Mouse (Mus musculus): Measurements from ENCODE around the gene Serf2.
"Not testable (repeated sequence)": the region's sequence is repeated elsewhere in the genome, so short reads cannot be mapped to it uniquely, and the experiment has no call there.

Serf2 gene

DNA sequence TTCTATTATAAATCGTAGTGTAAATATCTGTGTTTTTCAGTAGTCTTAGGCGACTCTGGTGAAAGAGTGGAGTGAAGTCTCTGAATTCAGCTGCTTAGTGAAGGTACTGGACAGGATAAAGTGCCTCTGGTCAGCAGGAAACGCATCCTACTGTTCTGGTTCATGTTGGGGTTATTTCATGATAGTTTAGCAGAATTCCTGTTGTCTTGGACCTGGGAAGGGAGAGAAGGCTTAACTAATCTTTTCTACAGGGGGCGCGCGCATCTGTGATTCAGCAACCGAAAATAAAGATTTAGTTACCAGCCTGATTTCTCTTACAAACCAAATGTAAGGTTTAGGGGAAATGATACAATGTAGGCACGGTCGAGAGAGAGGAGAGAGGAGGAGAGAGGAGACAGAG is 859 bp upstream of the Serf2 start:
- peak; percentile 66 for DNase-seq

DNA sequence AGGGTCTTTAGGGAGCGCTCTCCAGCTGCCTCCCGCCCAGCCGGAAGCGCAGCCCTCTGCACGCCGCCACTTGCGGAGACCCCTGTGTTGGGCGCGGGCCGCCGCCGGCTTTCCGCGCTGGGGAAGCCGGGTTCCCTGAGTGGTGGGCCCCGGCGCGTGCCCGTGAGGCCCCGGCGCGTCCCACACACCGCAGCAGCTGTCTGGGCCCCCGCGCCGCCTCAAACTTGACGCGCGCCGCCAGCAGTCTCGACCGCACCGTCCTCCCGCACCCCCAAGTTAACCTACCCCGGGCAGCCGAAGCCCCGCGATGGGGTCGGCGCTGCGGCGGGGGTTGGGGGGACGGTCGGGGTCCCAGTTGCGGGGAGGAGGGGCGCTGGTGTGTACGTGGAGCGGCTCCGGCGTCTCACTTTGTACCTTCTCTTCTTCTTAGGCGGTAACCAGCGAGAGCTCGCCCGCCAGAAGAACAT is 583 bp downstream of the Serf2 start:
- DNase-seq, result no peak

DNA sequence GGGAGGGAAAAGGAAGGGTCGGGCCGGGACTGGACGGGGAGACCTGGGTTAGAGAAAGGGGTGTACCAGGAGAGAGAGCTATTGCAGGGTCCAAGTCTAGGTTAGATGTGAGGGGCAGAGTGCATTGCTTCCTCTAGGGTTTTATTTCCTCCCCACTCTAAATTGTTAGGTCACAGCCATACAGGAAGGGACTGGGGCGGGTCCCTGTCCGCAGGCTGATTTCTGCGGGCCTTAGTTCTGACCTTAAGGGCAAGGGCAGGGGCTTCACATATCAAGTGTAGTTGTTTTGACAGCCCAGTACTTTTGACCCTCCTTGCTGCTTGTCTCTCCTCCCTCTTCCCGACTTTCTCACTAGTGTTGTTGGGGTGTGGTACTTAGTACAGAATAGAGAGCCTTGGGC is 1.1 kb downstream of the Serf2 start:
- DNase-seq, result no peak

DNA sequence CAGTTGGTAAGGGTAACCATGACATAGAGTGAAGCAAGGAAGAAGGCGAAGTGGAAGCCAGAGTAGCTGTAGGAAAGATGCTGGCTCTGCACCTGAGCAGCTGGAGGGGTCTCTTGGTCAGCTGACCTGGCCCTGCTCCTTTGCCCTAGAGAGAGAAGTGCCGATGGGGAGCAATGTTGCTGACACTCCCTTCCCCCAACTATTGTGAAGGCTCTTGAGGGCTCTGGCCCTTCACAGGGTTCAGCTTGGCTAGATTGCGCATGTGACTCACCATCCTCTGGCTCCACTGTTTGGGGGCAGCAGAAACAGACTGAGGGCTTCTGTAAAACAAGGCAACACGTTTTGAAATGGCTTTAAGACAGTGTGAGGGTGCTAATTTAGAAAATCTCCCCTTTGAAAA is 3.4 kb downstream of the Serf2 start:
- no peak for DNase-seq

DNA sequence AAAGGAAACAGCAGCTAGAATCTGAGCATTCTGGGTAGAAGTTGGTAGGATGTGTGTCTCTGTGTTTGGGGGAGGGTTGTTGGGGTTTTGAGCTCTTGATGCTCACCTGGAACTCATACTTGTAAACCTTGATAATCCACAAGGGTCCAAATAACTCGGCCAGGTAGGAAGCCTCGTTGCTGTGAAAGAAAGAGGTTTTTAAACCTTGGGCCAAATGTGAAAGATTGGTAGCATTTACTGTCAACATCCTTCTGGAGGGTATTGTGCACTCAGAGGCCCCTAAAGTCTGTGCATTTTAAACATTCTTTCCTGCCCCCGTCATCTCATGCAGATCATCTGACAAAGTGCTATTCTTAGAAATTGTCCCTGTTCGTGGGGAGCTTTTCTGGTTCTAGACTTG is 4.0 kb downstream of the Serf2 start, which contains the start of gene Hypk:
TSS of gene Hypk (plus strand) at position 301 of the 400 bp plus-strand sequence.
- DNase-seq, result no peak

DNA sequence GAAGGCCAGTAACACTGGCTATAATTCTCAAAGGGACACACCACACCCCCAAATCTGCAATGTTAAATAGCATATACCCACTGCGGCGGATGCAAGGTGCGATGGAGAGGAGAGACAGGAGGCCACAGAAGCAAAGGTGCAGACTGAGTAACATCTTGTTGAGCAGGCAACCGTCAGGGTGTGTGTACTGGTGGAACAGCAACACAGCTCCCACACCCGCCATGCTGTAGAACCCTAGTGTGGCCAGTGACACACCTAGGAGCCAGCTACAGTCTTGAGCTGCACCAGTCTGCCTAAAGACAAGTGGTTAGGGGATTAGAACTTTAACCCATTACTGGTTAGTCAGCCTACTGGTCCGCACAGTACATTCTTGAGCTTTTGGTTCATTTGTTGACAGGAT is 4.9 kb downstream of the Serf2 start:
- DNase-seq, result no peak

DNA sequence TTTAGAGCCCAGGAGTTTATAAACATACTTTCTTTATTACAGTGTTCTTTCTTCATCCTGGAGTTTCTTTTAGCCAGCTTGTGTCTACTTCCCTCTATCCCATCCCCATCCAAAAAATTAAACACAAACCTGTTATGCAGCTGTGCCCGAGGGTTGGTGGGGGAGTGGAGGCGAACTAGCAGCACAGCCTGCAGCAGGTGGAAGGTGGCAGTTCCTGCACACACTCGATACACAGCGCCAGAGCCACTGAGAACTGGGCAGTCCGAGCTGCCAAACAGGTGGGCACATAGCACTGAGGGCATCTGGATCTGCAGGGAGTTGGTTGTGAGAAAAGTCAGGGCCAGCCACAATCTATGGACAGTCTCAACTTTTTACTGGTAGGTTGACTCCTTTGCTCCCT is 6.5 kb downstream of the Serf2 start:
- DNase-seq, result no peak

DNA sequence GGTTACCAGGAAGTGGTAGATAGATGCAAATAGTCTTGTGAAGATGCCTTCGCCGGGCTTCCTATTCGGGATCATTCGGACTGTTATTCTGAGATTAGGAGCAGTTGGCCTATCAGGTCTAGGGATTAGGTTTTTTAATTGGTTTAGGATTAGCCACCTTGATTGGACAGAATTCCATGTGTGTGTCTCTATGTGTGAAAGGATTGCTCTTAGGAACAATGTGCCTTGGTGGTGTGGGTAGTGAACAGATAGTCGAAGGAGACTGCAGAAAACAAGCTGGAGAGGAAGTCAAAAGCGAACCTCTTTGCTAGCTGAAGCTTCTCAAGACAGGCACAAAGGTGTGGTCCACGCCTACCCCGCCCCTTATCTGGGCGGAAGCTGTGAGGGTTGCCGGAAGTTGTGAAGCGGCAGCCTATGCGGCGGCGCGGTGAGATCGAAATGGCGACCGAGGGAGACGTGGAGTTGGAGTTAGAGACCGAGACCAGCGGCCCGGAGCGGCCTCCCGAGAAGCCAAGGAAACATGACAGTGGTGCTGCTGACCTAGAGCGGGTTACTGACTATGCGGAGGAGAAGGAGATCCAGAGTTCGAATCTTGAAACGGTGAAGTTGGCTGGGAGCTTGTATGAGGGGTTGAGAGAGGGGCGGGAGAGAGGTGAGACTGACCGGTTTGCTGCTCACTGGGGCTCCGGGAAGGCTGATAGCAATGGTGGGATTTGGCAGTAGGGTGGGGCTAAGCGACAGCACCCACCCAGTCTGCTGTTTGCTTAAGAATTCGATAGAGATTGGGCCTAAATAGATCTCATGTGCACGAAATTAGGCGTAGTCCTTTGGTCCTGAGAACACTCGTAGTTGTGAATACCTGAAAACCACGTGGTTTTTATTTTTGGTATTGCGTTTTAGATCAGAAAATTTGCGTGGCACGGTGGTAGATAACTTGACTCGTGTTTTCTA is 8.0 kb downstream of the Serf2 start, which contains the start of gene Serinc4:
TSS of gene Serinc4 (minus strand) at position 90 of the 951 bp plus-strand sequence.
- peak; percentile 90 for DNase-seq

DNA sequence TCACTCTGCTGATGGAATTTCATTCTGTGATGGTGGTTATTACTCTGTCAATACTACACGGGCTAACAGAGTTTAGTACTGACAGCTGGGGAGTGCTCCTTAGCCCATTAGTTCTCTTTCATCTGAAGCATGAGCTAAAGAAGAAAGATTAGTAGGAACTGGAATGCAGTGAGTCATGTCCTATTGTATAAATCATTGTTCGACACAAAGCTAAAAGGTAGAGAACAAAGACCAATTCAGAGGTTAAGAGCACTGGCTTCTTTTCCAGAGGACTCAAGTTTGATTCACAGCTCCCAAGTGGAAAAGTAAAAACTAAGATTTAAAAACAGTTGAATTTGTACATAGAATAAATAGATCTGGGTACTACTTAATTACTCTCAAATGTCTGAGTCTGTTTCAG is 11.1 kb downstream of the Serf2 start:
- DNase-seq, result no peak

DNA sequence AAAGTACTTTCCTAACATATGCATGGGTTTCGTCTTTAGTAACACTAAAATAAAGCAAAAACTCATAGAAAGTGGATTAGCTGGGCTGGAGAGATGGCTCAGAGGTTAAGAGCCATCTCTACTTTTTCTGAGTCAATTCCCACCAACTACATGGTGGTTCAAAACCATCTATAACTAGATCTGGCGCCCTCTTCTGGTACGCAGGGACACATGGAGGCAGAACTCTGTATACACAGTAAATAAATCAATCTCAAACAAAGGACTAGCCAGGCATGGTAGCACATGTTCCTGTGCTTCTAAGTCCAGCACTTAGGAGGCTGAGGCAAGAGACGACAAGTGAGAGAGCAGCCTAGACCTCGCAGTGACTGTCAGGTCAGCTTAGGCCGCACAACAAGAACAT is 20.0 kb downstream of the Serf2 start:
- DNase-seq, result not testable (repeated sequence)

DNA sequence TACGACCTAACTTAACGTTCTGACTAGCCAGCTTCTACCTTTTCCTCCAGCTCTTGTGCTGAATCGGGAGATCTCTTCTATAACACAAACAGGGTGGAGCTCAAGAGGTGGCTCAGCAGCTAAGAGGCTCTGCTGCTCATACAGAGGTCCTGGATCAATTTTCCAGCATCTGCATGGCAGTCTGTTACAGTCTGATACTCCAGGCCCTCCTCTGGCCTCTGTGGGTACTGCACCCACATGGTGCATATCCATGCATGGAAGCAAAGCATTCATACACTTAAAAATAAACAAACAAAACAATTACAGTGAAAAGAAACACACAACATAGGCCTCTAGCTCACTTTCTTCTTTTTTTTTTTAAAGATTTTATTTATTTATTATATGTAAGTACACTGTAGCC is 23.8 kb downstream of the Serf2 start:
- not testable (repeated sequence) for DNase-seq

DNA sequence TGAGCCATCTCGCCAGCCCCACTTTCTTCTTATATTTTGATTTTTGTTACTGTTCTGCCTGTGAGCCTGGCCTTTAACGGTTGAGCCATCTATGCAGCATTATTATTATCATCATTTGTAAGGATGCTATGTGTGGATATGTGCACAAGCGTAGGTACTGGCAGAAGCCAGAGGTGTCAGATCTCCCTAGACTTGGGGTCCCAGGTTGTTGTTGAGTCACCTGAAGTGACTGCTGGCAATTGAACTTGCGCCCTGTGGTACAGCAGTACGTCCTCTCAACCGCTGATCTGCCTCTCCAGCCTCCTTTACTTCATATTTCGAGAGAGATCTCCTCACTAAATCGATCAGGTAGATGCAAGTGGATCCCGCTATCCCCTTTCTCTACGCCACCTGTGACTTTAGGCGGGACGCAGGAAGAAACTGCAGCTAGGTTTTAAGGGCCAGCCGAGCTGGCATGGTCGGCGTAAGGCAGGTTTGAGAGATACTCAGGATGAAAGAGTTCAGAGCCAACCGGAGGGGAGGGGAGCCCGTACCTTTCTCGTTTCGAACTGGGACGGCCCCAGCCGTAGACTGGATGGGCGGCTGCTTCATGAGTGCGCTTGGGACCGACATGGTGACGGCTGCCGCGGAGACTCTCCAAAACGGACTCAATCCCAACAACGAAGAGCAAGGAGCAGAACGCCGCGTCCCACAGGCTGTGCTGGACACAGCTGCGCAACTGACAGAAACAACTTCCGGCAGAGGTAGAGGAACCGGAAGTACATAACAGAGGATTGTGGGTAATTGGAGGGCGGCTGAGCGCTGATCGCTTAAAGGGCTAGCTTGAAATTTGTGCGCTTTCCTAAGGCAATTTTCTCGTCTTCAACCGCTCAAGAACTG is 24.5 kb downstream of the Serf2 start, which contains the start of gene Mfap1b:
TSS of gene Mfap1b (minus strand) at position 767 of the 879 bp plus-strand sequence.
- peak; percentile 78 for DNase-seq

DNA sequence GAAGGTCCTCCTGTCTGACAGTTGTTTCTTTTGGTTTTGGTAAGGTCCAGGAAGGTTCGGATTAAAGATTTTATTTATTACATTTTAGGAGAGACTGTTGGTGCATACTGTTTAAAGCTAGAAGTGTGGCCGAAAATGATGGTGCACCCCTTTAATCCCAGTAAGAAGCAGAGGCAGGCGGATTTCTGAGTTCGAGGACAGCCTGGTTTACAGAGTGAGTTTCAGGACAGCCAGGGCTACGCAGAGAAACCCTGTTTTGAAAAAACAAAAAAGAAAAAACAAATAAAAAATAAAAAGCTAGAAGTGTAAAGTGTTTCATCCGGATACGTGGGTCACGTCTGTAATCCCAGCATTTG is 25.2 kb downstream of the Serf2 start:
- DNase-seq, result no peak

DNA sequence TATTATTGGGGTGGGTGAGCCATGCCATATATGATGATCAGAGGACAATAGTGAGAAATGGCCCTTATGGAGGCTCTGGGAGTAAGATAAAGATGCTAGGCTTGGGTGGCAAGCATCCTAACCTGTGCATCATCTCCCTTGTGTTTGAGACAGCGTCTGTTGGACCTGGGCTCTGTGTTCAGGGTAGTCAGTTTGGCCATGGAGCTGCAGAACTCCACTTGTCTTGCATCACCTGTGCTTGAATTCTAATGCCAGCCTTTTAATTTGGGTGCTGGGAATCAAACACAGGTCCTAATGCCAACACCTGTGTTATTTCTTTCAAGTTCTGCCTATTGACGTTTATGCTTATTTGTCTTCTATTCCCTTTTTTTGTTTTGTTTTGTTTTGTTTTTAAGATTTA is 26.3 kb downstream of the Serf2 start:
- not testable (repeated sequence) for DNase-seq

DNA sequence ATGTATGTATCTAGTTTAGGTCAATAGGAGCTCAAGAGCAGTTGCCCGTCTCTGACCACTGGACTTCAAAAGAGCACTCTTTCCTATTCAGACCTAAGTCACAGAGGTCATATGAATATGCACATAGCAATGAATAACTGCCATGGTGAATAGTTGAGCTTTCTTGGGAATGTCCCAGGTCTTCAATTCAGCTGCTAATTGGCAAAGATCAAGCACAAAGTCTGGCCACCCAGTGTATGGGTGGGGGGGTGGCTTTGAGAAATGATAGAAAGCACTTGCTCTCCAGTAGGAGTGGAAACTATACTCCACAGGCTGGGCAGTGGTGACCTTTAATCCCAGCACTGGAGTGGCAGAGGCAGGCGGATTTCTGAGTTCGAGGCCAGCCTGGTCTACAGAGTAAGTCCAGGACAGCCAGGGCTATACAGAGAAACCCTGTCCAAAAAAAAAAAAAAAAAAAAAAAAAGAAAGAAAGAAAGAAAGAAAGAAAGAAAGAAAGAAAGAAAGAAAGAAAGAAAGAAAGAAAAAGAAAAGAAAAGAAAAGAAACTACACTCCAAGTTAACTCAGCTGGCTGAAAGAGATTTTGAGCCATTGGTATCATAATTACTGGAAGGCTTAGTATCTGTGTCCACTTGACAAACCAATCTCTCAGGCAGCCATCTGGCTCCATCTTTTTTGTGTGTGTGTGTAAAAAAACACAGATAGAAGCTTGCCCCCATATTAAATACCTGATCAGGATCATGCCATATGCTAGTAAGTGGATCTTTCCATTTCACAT is 28.7 kb downstream of the Serf2 start:
- no peak for DNase-seq

DNA sequence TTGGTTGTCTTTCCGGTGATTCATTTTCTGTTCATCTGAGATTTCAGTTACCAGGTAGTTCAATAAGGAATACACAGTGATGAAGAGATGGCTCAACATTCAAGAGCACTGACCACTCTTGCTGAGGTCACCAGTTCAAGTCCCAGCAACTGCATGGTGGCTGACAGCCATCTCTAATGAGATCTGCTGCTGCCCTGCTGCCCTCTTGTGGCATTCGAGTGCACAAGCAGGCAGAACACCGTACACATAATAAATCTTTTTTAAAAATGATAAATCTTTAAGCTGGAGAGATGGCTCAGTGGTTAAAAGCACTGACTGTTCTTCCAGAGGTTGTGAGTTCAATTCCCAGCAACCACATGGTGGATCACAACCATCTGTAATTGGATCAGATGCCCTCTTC is 31.5 kb downstream of the Serf2 start:
- peak; percentile 60 for DNase-seq

DNA sequence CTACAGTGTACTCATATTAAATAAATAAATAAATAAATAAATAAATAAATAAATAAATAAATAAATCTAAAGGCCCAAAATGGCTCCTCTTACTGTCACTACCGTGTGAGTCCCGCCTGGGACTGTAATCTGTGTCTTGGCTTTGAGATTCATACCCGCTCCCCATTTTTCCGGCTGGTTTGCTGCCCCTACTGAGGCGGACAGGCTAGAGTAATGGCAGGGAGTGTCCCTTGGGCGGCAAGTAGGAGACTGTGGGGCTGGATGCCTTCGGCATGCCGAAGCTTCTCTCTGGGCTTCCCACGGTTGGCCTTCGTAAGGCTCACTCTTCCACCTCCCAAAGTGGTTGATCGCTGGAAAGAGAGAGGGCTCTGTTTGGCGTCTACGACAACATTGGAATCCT is 31.9 kb downstream of the Serf2 start:
- DNase-seq, result not testable (repeated sequence)

DNA sequence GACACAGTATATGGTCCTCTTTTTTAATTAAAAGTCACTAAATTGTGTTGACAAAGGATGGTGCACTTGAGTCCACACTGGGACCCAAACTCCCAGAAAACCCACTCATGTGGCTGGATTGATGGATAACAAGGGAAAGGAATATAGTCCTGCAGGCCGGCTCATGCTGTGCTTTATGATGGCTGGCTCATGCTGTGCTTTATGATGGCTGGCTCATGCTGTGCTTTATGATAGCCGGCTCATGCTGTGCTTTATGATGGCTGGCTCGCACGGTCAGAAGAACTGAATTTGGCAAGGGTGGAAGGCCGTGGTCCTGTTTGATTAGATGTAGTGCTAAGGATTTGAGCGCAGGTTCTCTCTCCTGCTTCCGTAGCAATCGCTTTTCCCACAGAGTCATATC is 34.6 kb downstream of the Serf2 start:
- no peak for DNase-seq

DNA sequence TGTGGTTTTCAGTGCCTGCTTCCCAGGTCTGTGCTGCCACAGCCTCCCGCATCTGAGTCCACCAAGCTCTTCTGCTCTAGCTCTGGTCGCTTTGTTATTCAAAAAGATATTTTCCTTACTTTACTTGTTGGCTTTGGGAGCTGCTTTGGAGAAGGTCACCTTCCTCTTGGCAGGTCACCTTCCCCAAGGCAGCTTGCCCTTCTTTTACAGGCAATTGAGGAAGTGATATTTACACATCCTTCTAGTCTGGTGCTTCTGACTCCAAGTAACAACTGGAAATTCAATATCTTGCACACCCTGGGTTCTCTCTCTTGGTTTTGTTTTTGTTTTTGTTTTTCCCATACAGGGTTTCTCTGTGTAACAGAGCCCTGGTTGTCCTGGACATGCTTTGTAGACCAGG is 35.4 kb downstream of the Serf2 start:
- DNase-seq, result not testable (repeated sequence)

DNA sequence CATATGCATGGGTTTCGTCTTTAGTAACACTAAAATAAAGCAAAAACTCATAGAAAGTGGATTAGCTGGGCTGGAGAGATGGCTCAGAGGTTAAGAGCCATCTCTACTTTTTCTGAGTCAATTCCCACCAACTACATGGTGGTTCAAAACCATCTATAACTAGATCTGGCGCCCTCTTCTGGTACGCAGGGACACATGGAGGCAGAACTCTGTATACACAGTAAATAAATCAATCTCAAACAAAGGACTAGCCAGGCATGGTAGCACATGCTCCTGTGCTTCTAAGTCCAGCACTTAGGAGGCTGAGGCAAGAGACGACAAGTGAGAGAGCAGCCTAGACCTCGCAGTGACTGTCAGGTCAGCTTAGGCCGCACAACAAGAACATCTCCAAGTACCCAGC is 52.6 kb downstream of the Serf2 start:
- not testable (repeated sequence) for DNase-seq

DNA sequence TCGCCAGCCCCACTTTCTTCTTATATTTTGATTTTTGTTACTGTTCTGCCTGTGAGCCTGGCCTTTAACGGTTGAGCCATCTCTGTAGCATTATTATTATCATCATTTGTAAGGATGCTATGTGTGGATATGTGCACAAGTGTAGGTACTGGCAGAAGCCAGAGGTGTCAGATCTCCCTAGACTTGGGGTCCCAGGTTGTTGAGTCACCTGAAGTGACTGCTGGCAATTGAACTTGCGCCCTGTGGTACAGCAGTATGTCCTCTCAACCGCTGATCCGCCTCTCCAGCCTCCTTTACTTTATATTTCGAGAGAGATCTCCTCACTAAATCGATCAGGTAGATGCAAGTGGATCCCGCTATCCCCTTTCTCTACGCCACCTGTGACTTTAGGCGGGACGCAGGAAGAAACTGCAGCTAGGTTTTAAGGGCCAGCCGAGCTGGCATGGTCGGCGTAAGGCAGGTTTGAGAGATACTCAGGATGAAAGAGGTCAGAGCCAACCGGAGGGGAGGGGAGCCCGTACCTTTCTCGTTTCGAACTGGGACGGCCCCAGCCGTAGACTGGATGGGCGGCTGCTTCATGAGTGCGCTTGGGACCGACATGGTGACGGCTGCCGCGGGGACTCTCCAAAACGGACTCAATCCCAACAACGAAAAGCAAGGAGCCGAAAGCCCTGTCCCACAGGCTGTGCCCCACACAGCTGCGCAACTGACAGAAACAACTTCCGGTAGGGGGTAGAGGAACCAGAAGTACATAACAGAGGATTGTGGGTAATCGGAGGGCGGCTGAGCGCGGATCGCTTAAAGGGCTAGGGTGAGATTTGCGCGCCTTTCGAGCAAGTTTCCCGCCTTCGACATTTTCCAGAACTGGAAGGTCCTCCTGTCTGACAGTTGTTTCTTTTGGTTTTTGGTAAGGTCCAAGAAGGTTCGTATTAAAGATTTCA is 57.2 kb downstream of the Serf2 start, which contains the start of the genes Mfap1a and Wdr76:
TSS of gene Mfap1a (minus strand) at position 724 of the 941 bp plus-strand sequence.
TSS of gene Wdr76 (plus strand) at position 782 of the 941 bp plus-strand sequence.
- DNase-seq, result peak; percentile 85

Data from thymus, postnatal 4 days (tissue).